Mouse (Mus musculus) monocyte, adult 5-6 weeks (primary cell): ENCODE data around the gene Cript. TPM values are rescaled to one million over a fixed set of nuclear protein-coding genes. Genes with fewer than 3 reads are reported as not detected.

ENCODE experiments used
- ATAC-seq: fragments of 153-309, 156-312 bp; replicated peaks from 2 replicates; pipeline ENCODE4 v1.8.0; 2017; ENCODE audit warnings: mild to moderate bottlenecking; ENCODE audit not compliant: low TSS enrichment, insufficient number of reproducible peaks, severe bottlenecking, poor library complexity, low FRiP score
- total RNA-seq: library from RNA; stranded (forward); fragments of 200-1000, 200-491, 200-594 nt; gene quantifications from 3 replicates; pipeline ENCODE4 v1.2.3, GENCODE M21; 2017

Gene Cript
- total RNA-seq, 1 experiment from 2014 or later = 101 TPM

- ATAC-seq = no peak
These were observed 55.4 kb downstream of the Cript start for GRCm38 (mm10) chr17:87080724-87081123.

- ATAC-seq = no peak
These were observed 57.2 kb downstream of the Cript start for GRCm38 (mm10) chr17:87082547-87082946.

- ATAC-seq = no peak
These were observed 58.3 kb downstream of the Cript start for GRCm38 (mm10) chr17:87083671-87084070.

Other genes starting within 250 kb of the Cript start
- gene Tmem247, start 108.2 kb upstream of the Cript start, total RNA-seq = not detected in 3 replicates
- gene Atp6v1e2, start 77.7 kb upstream of the Cript start, total RNA-seq = not detected in 3 replicates
- 56.4 to 70.3 TPM (median 57.8 TPM) in 3 replicates for gene Rhoq, start 62.5 kb upstream of the Cript start, total RNA-seq
- 30.8 to 39.6 TPM (median 32.3 TPM) in 3 replicates for gene Pigf, start 144 bp upstream of the Cript start, total RNA-seq
- 4.6 to 13.5 TPM (median 6.5 TPM) in 3 replicates for gene Socs5, start 82.1 kb downstream of the Cript start, total RNA-seq
- 35.9 to 41.6 TPM (median 36.0 TPM) in 3 replicates for gene Mcfd2, start 240.4 kb downstream of the Cript start, total RNA-seq